Mouse (Mus musculus) cerebellum, adult 9-10 months (tissue): ENCODE results near the gene Olfr1346.
"Not testable (repeated sequence)": the region's sequence is repeated elsewhere in the genome, so short reads cannot be mapped to it uniquely, and the experiment has no call there.

Experiments used
- DNase-seq: peaks from one replicate; pipeline ENCODE4 v3.0.0; 2022

Olfr1346 gene

GRCm38 (mm10) chr7:6466951-6467350 lies at the start of gene Olfr1346:
TSS of gene Olfr1346 (plus strand) at chr7:6467101.
- DNase-seq = no peak

- no peak for DNase-seq
Observed at GRCm38 (mm10) chr7:6419894-6420293, 47.0 kb upstream of the Olfr1346 start.

GRCm38 (mm10) chr7:6429381-6429780 lies 37.5 kb upstream of the Olfr1346 start:
- DNase-seq = no peak

- DNase-seq = no peak
Observed at GRCm38 (mm10) chr7:6430342-6430741, 36.6 kb upstream of the Olfr1346 start.

- DNase-seq = no peak
Observed at GRCm38 (mm10) chr7:6438388-6438787, 28.5 kb upstream of the Olfr1346 start, which contains the start of gene Olfr1344. TSS of gene Olfr1344 (plus strand) at chr7:6438688.

GRCm38 (mm10) chr7:6441173-6441572 lies 25.7 kb upstream of the Olfr1346 start:
- DNase-seq = no peak

- DNase-seq = no peak
Observed at GRCm38 (mm10) chr7:6447771-6448170, 19.1 kb upstream of the Olfr1346 start.

GRCm38 (mm10) chr7:6455868-6456267 lies 11.0 kb upstream of the Olfr1346 start, which contains the start of gene Olfr1336:
TSS of gene Olfr1336 (plus strand) at chr7:6456168.
- DNase-seq = no peak

- no peak for DNase-seq
Observed at GRCm38 (mm10) chr7:6456399-6456798, 10.5 kb upstream of the Olfr1346 start.

GRCm38 (mm10) chr7:6477633-6478032 lies 10.7 kb downstream of the Olfr1346 start:
- not testable (repeated sequence) for DNase-seq

GRCm38 (mm10) chr7:6486841-6487240 lies 19.9 kb downstream of the Olfr1346 start, which contains the start of gene Olfr5:
TSS of gene Olfr5 (minus strand) at chr7:6486941.
- DNase-seq = no peak

- DNase-seq = no peak
Observed at GRCm38 (mm10) chr7:6499655-6500054, 32.8 kb downstream of the Olfr1346 start, which contains the start of gene Olfr1347. TSS of gene Olfr1347 (minus strand) at chr7:6499755.

GRCm38 (mm10) chr7:6508648-6509047 lies 41.7 kb downstream of the Olfr1346 start, which contains the start of gene Olfr1348:
TSS of gene Olfr1348 (minus strand) at chr7:6508748.
- no peak for DNase-seq

GRCm38 (mm10) chr7:6521666-6522065 lies 54.8 kb downstream of the Olfr1346 start:
- DNase-seq = no peak

- DNase-seq = no peak
Observed at GRCm38 (mm10) chr7:6522850-6523249, 55.9 kb downstream of the Olfr1346 start, which contains the start of gene Olfr1349. TSS of gene Olfr1349 (minus strand) at chr7:6522950.

- DNase-seq = no peak
Observed at GRCm38 (mm10) chr7:6525001-6525400, 58.1 kb downstream of the Olfr1346 start.

- no peak for DNase-seq
Observed at GRCm38 (mm10) chr7:6526141-6526540, 59.2 kb downstream of the Olfr1346 start.
